Mouse (Mus musculus): Measurements from ENCODE around the gene Fam227b.

DNA sequence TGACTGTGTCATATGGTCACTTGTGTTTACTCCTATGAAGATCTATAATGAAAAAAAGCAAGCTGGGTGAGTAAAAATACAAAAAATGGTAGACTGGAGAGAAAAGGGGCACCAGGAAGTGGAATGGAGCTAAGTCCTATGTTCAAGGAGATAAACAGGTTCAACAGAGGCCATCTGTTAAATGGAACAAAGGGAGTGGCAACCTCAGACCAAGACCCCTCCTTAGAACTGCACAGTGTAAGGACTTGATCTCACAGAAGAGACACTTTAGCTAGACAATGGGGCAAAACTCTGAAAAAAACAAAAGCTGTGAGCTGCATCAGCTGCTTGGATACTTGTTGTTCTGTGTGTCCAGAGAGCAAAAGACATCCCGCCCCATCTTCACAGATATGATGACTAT lies 19.6 kb upstream of the Fam227b start:
- TF ChIP-seq POLR2A (IDR thresholded peaks at IDR 0.05; ENCODE audit: low read depth, low read length) (no peak), CTCF (IDR thresholded peaks at IDR 0.05; ENCODE audit: borderline replicate concordance, insufficient read depth, low read length) (no peak)

Data from embryonic fibroblast, embryonic 13.5 days (primary cell).